Mouse (Mus musculus) brown adipose tissue, adult 24 weeks (tissue): ENCODE measurements around the gene Coq4. TPM values are rescaled to one million over a fixed set of nuclear protein-coding genes. Genes with fewer than 3 reads are reported as not detected.
A peak's percentile ranks its signal among the peaks of the same experiment; 100 is the strongest.

ENCODE experiments used
- H3K27ac ChIP-seq: fragments of 200-500 bp; replicated peaks from 2 replicates; pipeline ENCODE4 v1.5.1; 2012; ENCODE audit warnings: low read depth, mild to moderate bottlenecking, low read length
- H3K4me1 ChIP-seq: fragments of 200-500 bp; 2 replicates; pipeline ENCODE4 v1.6.1; 2012; ENCODE audit warnings: low read length, mixed read lengths; ENCODE audit not compliant: control insufficient read depth, insufficient read depth, insufficient read length
- H3K4me3 ChIP-seq: fragments of 200-500 bp; 2 replicates; pipeline ENCODE4 v1.5.1; 2012; ENCODE audit warnings: low read depth, mild to moderate bottlenecking, low read length, moderate library complexity; ENCODE audit not compliant: insufficient read depth
- polyA plus RNA-seq: library from polyadenylated mRNA; stranded (reverse); fragments of >200 nt; gene quantifications from 2 replicates; pipeline ENCODE4 v1.2.4, GENCODE M21; 2012; ENCODE audit not compliant: missing spikeins, insufficient read depth, insufficient read length

Coq4 gene
- polyA plus RNA-seq: 19.0 and 24.0 TPM in 2 replicates

- H3K4me1 ChIP-seq: no peaks in the 10 kb centered on the region
- peak within 1 kb of the TSS; percentile 50 for H3K27ac ChIP-seq
These were observed at the start of gene Coq4 for GRCm38 (mm10) chr2:29787104-29787917. Coq4 (plus strand) TSS chr2:29787493.

DNA sequence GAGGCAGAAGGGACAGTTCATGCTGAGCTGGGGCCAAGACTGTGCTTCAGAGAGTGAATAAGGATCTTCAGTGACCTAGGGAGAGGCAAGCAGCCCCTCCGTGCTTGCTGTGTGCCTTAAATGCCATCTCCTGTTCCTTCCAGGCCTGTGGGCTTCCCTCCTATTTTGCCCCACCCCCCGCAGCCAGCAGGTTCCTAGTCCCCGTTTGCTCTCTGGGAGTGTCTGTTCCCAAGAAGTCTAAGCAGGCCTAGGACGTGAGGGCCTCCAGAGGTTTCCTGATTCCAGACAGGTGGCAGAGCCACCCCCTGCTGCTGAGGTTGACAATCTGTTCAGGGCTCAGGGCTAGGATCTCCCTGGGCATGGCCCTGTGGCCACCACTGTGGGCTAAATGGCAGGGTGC lies 48.5 kb upstream of the Coq4 start:
- H3K4me3 ChIP-seq: no peak overlapping the region
- no peak overlapping the region for H3K27ac ChIP-seq
- no peaks in the 10 kb centered on the region for H3K4me1 ChIP-seq

More at GRCm38 (mm10) chr2:29787104-29787917, at the start of gene Coq4:
- peak within 1 kb of the TSS; percentile 81 for H3K4me3 ChIP-seq

DNA sequence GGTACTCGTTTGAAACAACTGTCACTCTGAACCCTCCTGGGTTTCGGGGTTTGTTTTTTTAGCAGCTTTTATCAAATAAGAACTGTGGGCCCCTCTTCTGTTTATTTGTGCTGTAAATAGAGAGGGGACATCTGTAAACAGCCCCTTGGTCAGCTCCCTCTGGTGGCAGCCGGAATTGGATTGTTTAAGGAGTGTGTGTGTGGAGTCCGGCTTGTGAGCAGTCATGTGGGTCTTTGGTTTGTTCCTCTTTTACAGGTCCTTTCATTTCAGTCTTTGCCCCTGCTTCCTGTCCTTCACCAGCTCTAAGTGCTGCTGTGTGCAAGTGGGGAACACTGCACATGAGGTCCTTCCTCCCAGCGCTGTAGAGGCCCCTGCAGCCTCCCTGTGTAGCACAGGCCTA lies 47.9 kb upstream of the Coq4 start:
- Histone ChIP-seq H3K4me1 (no peaks in the 10 kb centered on the region), H3K27ac (no peak overlapping the region), H3K4me3 (no peak overlapping the region)

DNA sequence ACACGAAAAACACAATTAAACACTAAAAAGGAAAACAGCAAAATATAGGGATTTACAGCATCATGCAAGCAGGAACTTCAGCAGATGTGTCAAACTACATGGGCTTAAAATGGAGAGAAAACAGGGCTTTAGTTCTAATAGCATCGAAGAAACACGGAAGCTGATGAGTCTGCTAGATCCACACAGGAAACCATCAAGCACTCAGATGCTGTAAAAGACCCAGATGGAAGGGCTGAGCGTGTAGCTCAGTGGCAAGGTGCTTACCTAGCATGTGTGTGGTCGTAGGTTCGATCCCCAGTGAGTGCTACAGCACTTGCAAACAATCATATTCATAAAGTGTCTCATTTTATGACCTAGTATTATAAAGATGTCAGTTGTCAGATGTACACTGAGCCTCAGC lies 46.1 kb upstream of the Coq4 start:
- no peak overlapping the region for H3K27ac ChIP-seq

GRCm38 (mm10) chr2:29744256-29744655 lies 43.0 kb upstream of the Coq4 start:
- Histone ChIP-seq H3K4me3 (no peak overlapping the region), H3K4me1 (no peaks in the 10 kb centered on the region), H3K27ac (no peak overlapping the region)

More for the DNA sequence above, 46.1 kb upstream of the Coq4 start:
- no peak overlapping the region for H3K4me3 ChIP-seq
- no peaks in the 10 kb centered on the region for H3K4me1 ChIP-seq

- peak overlapping the region; percentile 19 for H3K4me3 ChIP-seq
- H3K27ac ChIP-seq: no peak overlapping the region
- no peaks in the 10 kb centered on the region for H3K4me1 ChIP-seq
These were observed 40.0 kb upstream of the Coq4 start for GRCm38 (mm10) chr2:29747188-29747782.

GRCm38 (mm10) chr2:29747852-29748251 lies 39.4 kb upstream of the Coq4 start:
- H3K4me1 ChIP-seq: no peaks in the 10 kb centered on the region
- no peak overlapping the region for H3K27ac ChIP-seq
- no peak overlapping the region for H3K4me3 ChIP-seq

GRCm38 (mm10) chr2:29748499-29748898 lies 38.8 kb upstream of the Coq4 start:
- Histone ChIP-seq H3K4me1 (no peaks in the 10 kb centered on the region), H3K27ac (no peak overlapping the region), H3K4me3 (no peak overlapping the region)

GRCm38 (mm10) chr2:29751497-29751896 lies 35.8 kb upstream of the Coq4 start, which contains the start of gene Gm13420:
Gm13420 (minus strand) TSS chr2:29751685.
- no peak within 1 kb of the TSS for H3K27ac ChIP-seq
- no peaks in the 10 kb centered on the region for H3K4me1 ChIP-seq
- H3K4me3 ChIP-seq: no peak within 1 kb of the TSS

GRCm38 (mm10) chr2:29752397-29752796 lies 34.9 kb upstream of the Coq4 start:
- Histone ChIP-seq H3K4me3 (no peak overlapping the region), H3K4me1 (no peaks in the 10 kb centered on the region), H3K27ac (no peak overlapping the region)

- Histone ChIP-seq H3K27ac (no peak overlapping the region), H3K4me3 (no peak overlapping the region), H3K4me1 (no peaks in the 10 kb centered on the region)
These were observed 31.6 kb upstream of the Coq4 start for GRCm38 (mm10) chr2:29755693-29756092.

DNA sequence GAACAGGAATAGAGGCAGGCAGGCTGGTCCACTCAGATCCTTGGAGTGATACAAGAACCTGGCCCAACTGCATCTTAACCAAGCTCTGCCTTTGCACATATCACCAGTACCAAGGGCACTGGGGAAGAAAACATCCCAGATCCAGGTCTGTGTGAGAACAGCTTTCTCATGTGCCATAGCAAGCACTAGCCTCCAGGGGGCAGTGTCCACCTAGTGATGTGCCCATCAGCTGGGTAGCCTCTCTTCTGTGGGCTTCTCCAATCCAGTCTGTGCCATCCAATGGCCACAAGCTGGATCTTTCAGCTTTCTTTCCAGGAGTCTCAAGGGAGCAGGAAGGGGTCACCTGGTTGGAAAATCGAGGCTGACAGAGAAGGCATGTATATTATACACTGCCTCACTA lies 22.5 kb upstream of the Coq4 start:
- Histone ChIP-seq H3K4me1 (no peaks in the 10 kb centered on the region), H3K4me3 (no peak overlapping the region), H3K27ac (no peak overlapping the region)

GRCm38 (mm10) chr2:29767976-29768709 lies 19.1 kb upstream of the Coq4 start:
- Histone ChIP-seq H3K4me1 (peaks cover 6% of the 10 kb centered on the region), H3K27ac (no peak overlapping the region), H3K4me3 (no peak overlapping the region)

DNA sequence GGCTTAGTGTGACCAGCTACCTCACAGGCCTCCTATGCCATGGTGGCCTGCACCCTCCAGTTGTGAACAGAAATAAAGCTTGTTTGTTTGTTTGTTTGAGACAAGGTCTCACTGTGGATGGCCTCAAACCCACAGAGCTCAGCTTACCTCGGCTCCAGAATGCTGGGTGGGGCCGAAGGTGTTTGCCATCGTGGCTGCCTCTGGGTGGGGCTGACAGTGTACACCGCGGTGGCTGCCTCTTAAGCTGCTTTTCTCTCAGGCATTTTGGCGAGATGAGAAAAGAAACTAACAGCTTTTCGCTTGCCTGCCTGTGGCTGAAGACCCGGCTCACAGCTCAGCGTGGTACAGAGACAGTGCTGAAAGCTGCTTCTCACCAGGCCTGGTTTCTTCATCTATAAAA lies 18.4 kb upstream of the Coq4 start:
- Histone ChIP-seq H3K27ac (no peak overlapping the region), H3K4me1 (peaks cover 6% of the 10 kb centered on the region), H3K4me3 (no peak overlapping the region)

DNA sequence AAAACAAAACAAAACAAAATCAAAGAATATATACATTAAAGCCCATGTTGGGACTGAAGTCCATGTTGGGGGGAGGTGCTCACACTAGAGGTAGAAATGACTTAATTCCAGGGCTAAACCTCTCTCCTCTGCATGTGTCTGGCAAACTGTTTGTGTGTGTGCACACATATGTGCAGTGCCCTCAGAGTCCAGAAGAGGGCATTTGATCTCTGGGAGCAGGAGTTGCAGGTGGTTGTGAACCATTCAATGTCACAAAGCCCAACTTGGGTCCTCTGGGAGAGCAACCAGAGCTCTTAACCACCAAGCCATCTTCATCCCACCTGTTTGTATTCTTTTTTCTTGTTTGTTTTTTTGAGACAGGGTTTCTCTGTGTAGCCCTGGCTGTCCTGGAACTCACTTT lies 17.1 kb upstream of the Coq4 start:
- Histone ChIP-seq H3K27ac (no peak overlapping the region), H3K4me3 (no peak overlapping the region), H3K4me1 (peaks cover 6% of the 10 kb centered on the region)
